Mouse (Mus musculus) layer of hippocampus, adult 11-12 months (tissue): Measurements from ENCODE around the gene Cpe.
"Not testable (repeated sequence)": the region's sequence is repeated elsewhere in the genome, so short reads cannot be mapped to it uniquely, and the experiment has no call there.

Experiments
- DNase-seq: peaks from one replicate; pipeline ENCODE4 v3.0.0; 2022; ENCODE audit warnings: low spot score

The Cpe gene

GRCm38 (mm10) chr8:64674951-64675585 lies 17.8 kb downstream of the Cpe start:
- no peak for DNase-seq

GRCm38 (mm10) chr8:64672920-64673319 lies 19.9 kb downstream of the Cpe start:
- DNase-seq, result no peak

DNA sequence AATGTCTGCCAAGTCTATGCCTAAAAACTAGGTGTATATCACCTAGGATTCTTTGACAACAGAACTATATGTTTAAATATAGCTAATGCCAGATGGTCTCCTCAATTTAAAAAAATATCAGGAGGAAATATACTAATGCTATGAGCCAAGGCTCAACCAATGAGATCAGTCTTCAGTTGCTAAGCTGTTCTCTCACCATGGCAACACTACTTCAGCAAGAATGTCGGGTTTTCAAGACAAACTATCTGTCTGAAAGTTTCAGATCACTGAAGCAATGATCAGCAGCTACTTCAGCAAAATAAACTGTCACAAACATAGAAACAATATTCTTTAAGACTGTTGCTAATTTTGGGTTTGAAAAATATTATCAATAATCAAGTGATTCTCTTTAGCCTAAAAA lies 20.9 kb downstream of the Cpe start:
- DNase-seq, result no peak

DNA sequence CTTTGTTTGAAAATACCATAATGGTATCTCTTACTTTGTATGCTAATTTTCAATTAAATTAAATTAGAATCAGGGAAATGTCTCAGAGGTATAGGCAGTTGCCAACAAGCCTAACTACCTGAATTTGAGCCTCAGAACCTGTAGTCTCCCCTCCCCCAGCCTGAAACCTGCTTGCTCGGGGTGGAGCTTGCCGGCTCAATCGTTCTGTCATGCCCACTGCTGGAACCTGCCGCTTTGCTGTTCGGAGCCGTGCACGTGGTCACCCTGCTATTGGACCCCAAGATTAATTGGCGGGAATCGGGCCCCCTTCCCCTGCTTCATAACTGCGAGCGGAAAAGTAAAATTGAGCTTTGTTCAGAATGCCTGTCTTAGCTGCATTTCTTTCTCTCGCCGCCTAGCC lies 26.5 kb downstream of the Cpe start:
- not testable (repeated sequence) for DNase-seq

DNA sequence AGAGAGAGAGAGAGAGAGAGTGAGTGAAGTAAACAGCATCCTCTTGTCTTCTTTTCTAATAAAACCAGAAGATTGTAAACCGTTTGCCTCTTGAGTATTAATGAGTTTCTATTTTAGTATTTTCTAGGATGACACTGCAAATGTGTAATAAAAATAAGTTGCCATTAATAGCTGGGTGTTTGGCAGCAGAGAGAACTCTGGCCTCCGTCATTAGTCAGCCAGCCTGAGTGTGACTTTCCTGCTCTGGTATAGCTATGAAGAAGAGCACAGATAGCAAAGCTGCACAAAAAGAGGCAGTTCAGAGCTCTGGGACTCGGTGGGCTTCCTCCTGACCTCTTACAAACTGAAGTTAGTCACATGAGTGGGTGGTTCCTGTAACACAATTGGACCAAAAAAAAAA lies 27.3 kb downstream of the Cpe start:
- DNase-seq, result no peak

DNA sequence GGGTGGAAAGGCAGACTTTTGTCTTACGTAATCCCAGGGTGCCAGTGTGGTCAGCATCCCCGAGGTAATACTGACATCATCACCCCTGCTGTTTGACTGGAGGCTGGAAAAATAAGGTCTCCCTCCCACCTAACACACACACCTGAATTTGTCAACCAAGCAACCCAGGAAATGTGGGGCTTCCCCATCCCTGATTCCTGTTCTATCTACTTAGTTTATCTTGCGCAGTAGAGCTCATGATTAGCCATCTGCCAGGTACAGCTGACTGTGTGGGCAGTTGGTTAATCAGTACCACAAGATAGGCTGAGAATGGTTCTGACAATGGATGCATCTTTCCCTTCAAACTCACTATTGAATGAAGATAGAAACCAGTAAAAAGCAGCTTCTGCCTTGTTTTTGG lies 28.0 kb downstream of the Cpe start:
- peak; percentile 59 for DNase-seq

- DNase-seq, result no peak
These were observed 28.5 kb downstream of the Cpe start for GRCm38 (mm10) chr8:64664350-64664749.

DNA sequence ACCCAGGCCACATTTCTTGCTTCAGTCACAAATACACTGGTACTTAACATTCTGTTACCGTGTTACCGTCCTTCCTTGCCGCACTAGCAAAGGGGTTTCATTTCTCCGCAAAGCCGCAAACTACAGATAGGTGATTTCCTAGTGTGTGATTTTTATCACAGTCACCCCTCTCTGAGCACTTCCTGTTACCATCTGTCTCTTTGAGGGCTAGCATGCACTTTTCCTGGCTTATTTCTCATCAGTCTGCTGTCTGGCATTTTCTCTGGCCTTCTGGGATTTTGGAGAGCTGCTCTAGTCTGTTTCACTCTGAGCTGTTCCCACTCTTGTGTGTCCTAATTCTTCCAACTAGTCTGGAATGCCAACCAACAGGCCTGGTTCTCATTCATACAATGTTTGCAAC lies 33.8 kb downstream of the Cpe start:
- DNase-seq, result peak; percentile 71

DNA sequence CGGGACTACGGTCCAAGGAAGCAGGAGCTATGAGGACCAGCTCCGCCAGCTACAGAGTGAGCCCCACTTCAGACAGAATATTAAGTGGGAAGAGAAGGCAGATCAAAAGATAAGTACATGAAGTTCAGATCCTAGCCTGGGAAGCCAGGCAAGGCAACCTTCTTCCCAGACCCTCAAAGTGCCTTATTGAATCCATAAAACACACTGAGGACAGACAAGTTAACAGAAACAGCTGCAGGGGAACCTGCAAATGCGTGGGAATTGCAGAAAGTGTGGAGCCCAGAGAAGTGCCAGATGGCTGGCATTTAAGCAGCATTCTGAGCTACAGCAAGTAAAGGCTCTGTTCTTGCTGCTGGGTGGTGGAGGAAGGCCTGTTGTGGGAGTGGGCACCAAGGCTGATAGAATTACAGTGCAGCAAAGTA lies 34.9 kb downstream of the Cpe start:
- DNase-seq, result peak; percentile 65

GRCm38 (mm10) chr8:64657517-64657916 lies 35.3 kb downstream of the Cpe start:
- DNase-seq, result no peak

DNA sequence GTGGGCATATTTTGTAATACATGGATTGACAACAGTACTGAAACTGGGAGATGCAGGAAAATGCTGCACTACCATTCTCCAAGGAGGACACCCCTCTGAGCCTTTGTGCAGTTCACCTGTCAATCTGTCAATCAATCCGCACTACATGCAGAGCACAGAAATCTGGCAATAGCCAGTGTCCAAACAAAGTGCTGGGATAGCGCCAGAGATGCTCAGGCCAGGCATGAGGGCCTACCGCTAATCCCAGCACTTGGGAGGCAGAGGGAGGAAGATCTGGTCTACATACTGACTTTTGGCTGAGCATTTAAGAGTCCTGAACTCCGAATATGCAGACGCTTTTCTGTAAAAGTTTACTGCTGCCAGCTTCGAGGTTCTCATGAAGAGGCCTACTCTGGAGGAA lies 37.0 kb downstream of the Cpe start:
- DNase-seq, result no peak

GRCm38 (mm10) chr8:64655087-64655486 lies 37.8 kb downstream of the Cpe start:
- DNase-seq, result no peak

DNA sequence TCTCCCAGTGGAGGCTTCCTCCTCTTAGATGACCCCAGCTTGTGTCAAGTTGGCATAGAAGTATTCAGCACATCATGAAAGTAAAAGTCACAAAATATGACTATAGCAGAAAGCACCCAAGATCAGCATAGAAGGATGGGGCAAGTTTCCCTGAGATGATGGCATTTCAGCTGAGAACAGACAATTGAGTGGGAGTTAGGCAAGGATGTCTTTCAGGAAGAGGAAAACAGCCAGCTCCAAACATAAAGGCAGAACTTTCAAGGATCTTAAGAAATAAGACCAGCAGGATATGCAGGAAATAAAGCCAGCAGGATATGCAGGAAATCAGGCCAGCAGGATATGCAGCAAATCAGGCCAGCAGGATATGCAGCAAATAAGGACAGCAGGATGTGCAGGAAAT lies 40.6 kb downstream of the Cpe start:
- no peak for DNase-seq

DNA sequence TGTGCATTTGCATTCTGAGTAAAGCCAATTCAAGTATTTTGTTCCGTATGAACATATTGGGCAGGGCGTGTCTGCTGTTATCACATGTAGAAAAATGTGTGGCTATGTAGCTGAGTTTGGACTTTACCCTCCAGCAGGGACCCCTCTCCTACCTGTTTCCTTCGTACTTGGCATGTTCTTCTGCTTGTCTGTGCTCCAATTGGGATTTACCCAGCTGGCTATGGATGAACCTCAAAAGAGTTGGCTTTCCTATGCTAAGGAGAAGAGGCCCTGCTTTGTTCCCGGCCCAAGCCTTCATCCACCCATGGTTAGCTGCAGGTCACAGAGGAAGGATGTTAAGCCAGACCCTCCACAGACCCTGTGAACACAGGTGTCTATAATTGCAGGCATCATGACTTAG lies 44.8 kb downstream of the Cpe start:
- no peak for DNase-seq

DNA sequence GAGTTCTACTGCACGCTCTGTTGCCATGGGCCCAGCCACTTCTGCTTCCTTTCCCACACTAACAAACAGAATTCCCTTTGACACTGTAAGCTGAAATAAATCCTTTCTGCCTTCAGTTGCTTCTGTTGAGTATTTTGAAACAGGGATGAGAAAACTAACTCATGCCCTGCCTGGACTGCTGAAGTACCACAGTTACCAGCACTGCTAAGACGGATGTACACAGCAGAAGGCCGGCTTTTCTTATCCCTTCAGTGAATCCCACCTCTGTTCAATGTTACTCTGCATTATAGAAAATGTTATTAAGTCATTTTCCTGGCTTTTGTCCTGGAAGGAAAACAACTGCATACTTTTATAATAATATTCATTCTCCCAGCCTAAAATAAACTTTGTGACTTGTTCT lies 45.7 kb downstream of the Cpe start:
- no peak for DNase-seq

- no peak for DNase-seq
These were observed 46.4 kb downstream of the Cpe start for GRCm38 (mm10) chr8:64646421-64646820.

- peak; percentile 43 for DNase-seq
These were observed 48.5 kb downstream of the Cpe start for GRCm38 (mm10) chr8:64644108-64645005.

DNA sequence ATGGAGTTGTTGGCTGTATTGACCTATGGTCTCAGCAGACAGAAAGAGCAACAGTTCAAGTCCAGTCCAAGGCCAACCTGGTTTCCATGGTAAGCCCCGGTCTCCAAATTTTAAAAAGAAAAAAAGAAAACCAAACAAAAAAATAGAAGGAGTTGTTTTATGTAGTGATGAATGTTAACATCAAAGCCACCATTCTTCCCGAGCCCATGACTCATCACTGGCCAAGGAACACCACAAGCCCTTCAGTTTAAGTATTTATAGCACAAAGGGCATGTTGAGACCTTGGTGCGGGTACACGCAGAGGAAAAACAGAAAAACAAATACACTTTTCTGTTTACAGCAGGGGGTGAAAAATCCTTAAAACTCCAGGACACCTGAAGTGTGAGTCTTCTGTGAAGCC lies 49.5 kb downstream of the Cpe start:
- DNase-seq, result no peak

DNA sequence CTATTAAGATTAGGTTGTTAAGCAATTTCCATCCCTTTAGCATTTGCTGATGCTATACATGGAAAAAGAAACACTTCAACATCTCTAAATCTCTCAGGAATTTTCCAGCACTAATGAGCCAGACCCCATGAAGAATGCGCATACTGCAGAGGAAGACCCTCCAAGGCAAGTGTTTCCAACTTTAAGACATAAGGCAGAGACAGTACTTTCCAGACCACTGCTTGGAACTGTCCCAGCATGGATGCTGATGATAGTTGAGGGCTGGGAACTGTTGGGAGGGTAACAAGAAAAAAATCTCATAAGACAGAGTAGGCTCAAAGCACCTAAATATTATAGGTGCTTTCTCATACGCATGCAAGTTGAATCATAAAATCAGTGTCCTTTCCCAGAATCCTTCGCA lies 50.1 kb downstream of the Cpe start:
- no peak for DNase-seq

- DNase-seq, result no peak
These were observed 52.3 kb downstream of the Cpe start for GRCm38 (mm10) chr8:64640599-64640998.

DNA sequence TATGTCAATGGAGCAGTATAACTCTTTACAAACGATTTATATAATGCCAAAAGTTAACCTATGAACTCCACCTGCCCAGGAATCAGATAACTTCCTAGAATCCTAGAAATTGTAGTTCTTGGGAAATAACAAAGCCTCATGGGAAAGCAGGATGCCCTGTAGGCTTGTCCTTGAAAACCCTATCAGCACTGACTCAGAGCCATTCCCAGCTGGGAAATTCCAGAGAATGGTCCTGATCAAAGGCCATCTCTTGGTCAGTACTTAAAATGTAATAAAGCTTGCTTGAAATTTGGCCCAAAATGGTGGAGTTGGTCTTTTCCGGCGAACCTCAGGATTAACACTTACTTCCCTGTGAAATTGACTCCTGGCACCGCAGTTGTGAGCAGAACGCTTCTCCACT lies 53.2 kb downstream of the Cpe start:
- DNase-seq, result no peak

DNA sequence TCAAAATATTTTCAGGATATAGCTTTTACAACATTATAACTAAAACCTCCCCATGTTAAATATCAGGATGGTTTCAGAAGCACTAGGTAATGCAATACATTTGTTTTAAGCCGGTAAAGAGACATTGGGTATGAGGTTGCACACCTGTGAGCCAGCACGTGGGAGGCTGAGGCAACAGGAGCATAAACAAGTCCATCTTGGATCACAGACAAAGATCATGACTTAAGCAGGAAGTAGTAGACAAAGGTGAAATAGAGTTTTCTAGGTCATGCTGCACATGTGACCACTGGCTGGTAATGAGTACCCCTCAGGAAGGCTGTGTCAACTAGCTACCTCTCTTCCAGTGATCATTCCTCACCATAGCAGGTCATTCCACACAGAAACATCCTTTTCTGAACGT lies 58.0 kb downstream of the Cpe start:
- DNase-seq, result no peak

DNA sequence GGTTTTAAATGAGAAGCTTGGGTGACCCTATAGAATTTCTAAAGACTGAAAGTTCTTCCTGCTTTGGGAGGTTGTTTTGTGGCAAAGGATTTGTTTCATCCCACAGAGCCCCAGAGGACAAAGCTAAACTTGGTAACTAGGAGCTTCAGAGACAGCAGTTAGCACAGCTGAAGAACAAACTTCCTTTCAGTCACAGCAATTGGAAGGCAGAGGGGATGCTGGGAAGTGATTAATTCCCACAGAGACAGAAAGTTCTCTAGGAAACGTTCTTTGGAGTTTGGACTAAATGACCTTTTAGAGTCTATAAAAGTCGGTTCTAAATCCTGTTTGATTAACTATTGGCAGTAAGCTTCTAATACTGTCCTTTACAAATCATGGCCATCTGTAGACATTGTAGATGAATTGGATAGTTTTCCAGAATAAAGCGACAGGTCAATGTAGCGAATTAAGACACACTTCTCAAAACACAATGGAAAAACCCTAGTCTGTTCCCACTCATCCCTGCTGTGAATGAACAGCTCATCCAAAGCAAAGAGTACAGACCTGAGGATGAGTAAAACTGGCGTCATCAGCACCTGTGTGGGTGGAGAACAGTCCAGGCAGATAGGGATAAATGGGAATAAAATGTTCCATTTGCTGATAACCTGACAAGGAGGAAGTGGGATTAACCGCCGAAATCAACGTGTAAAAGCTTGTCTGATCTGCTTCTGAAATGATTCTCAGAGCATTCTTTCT lies 58.6 kb downstream of the Cpe start:
- DNase-seq, result peak; percentile 45
